Mouse (Mus musculus) MEL (cell line): ENCODE data around the gene Nrbp1. TPM values are rescaled to one million over a fixed set of nuclear protein-coding genes. Genes with fewer than 3 reads are reported as not detected.

Experiments
- DNase-seq: peaks from one replicate; pipeline ENCODE4 v3.0.0; 2011; ENCODE audit warnings: low read depth, low spot score
- H3K27ac ChIP-seq: 2 replicates; pipeline ENCODE4 v1.5.1; 2012; ENCODE audit warnings: low read depth, mild to moderate bottlenecking, control low read depth, low read length, moderate library complexity; ENCODE audit not compliant: control insufficient read depth
- H3K27me3 ChIP-seq, 2 experiments: fragments of 150-350 bp in 1 of 2; sonication (generic) in 1 of 2; 2 replicates each; pipeline ENCODE4 v1.6.1; 2012; ENCODE audit warnings: low read length in 2 of 2, mild to moderate bottlenecking in 2 of 2, improper control_type of control experiment in 1 of 2, moderate library complexity in 1 of 2; ENCODE audit not compliant: insufficient read depth in 2 of 2, control insufficient read depth in 1 of 2
- H3K36me3 ChIP-seq, 2 experiments: 2 replicates each; pipeline ENCODE4 v1.6.1; 2012 to 2014; ENCODE audit warnings: low read length in 2 of 2, improper control_type of control experiment in 1 of 2, inconsistent platforms in 1 of 2, mild to moderate bottlenecking in 1 of 2; ENCODE audit not compliant: insufficient read depth in 2 of 2, control insufficient read depth in 1 of 2
- H3K4me1 ChIP-seq, 2 experiments: fragments of 150-350 bp in 1 of 2; sonication (generic) in 1 of 2; 2 replicates each; pipeline ENCODE4 v1.6.1; 2012; ENCODE audit warnings: low read length in 2 of 2, improper control_type of control experiment in 1 of 2, mild to moderate bottlenecking in 1 of 2; ENCODE audit not compliant: insufficient read depth in 2 of 2, control insufficient read depth in 1 of 2
- H3K4me3 ChIP-seq, 2 experiments: fragments of 150-350 bp in 1 of 2; sonication (generic) in 1 of 2; 2 replicates each; pipeline ENCODE4 v1.5.1; 2012; ENCODE audit warnings: low read depth in 2 of 2, low read length in 2 of 2, mild to moderate bottlenecking in 2 of 2, moderate library complexity in 2 of 2, control low read depth in 1 of 2, improper control_type of control experiment in 1 of 2; ENCODE audit not compliant: control insufficient read depth in 1 of 2, insufficient read depth in 1 of 2
- H3K79me2 ChIP-seq: 2 replicates; pipeline ENCODE4 v1.6.1; 2012; ENCODE audit warnings: mild to moderate bottlenecking, low read length, moderate library complexity; ENCODE audit not compliant: control insufficient read depth, poor library complexity, insufficient read depth
- H3K9ac ChIP-seq: 2 replicates; pipeline ENCODE4 v1.6.1; 2012; ENCODE audit warnings: low read depth, mild to moderate bottlenecking, control low read depth, low read length, moderate library complexity; ENCODE audit not compliant: control insufficient read depth, poor library complexity, severe bottlenecking
- H3K9me3 ChIP-seq: fragments of 150-350 bp; sonication (generic); replicated peaks from 2 replicates; pipeline ENCODE4 v1.6.1; 2012; ENCODE audit warnings: mild to moderate bottlenecking, low read length, improper control_type of control experiment, moderate library complexity; ENCODE audit not compliant: insufficient read depth
- BHLHE40 ChIP-seq: IDR thresholded peaks from 2 replicates; pipeline ENCODE4 v1.6.1; 2012; ENCODE audit warnings: low read depth, mild to moderate bottlenecking, inconsistent platforms, low read length, improper control_type of control experiment, borderline replicate concordance
- POLR2A ChIP-seq, 2 experiments: IDR thresholded peaks; 2 replicates each; pipeline ENCODE4 v1.6.1; 2011 to 2012; ENCODE audit warnings: low read length in 2 of 2, mild to moderate bottlenecking in 2 of 2, control low read depth in 1 of 2, improper control_type of control experiment in 1 of 2, low read depth in 1 of 2, moderate library complexity in 1 of 2; ENCODE audit not compliant: control insufficient read depth in 1 of 2, insufficient read depth in 1 of 2, poor library complexity in 1 of 2
- POLR2AphosphoS2 ChIP-seq: IDR thresholded peaks from 2 replicates; pipeline ENCODE4 v1.6.1; 2011; ENCODE audit warnings: low read length, improper control_type of control experiment
- POLR2AphosphoS5 ChIP-seq: IDR thresholded peaks from 2 replicates; pipeline ENCODE4 v1.6.1; 2012; ENCODE audit warnings: low read depth, borderline replicate concordance, mild to moderate bottlenecking, inconsistent platforms, low read length, moderate library complexity, mixed read lengths
- RCOR1 ChIP-seq: IDR thresholded peaks from 2 replicates; pipeline ENCODE4 v1.6.1; 2012; ENCODE audit warnings: low read depth, mild to moderate bottlenecking, inconsistent platforms, low read length, improper control_type of control experiment
- SIN3A ChIP-seq: IDR thresholded peaks from 2 replicates; pipeline ENCODE4 v1.6.1; 2012; ENCODE audit warnings: low read length, improper control_type of control experiment, inconsistent platforms
- TAL1 ChIP-seq: IDR thresholded peaks from 2 replicates; pipeline ENCODE4 v1.6.1; 2012; ENCODE audit warnings: mild to moderate bottlenecking, inconsistent platforms, low read length, moderate library complexity, mixed read lengths
- ZMIZ1 ChIP-seq: IDR thresholded peaks from 2 replicates; pipeline ENCODE4 v1.6.1; 2012; ENCODE audit warnings: low read depth, mild to moderate bottlenecking, inconsistent platforms, low read length, improper control_type of control experiment, moderate library complexity
- polyA plus RNA-seq, 2 experiments: library from polyadenylated mRNA; stranded (reverse) in 1 of 2; unstranded in 1 of 2; fragments of >175 nt in 1 of 2; fragments of >200 nt in 1 of 2; gene quantifications; 2 replicates each; pipeline versions ENCODE4 v1.2.1 to v1.2.4; 2012; ENCODE audit warnings: low replicate concordance in 2 of 2, low read depth in 1 of 2; ENCODE audit not compliant: insufficient read length in 2 of 2, insufficient read depth in 1 of 2, missing spikeins in 1 of 2
- total RNA-seq: library from RNA; depleted of rRNA; stranded (reverse); fragments of 300-350 nt; gene quantifications from 2 replicates; pipeline ENCODE4 v1.2.3, GENCODE M21; 2012

The Nrbp1 gene
- total and polyA plus RNA-seq, 3 experiments = 42.0 to 55.2 TPM; not detected in 1

DNA sequence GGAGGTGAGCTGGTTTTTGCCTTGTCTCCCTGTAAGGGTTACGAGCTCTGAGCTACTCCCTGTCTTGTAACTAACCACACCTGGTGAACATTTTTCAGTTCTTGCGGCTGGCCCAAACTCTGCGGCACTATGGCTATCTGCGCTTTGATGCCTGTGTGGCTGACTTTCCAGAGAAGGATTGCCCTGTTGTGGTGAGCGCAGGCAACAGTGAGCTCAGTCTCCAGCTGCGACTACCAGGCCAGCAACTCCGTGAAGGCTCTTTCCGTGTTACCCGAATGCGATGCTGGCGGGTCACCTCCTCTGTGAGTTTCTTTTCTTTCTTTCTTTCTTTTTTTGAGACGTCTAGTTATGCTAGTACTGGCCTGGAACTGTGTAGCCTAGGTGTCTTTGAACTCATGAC lies 43.6 kb upstream of the Nrbp1 start:
- Histone ChIP-seq H3K27ac (no peak overlapping the region), H3K9me3 (no peaks in the 10 kb centered on the region), H3K9ac (no peak overlapping the region), H3K27me3 (no peaks in the 10 kb centered on the region), H3K4me1 (peaks cover 0 to under 1% of the 10 kb centered on the region in 2 experiments; a peak in 1 of 4 replicates), H3K79me2 (peaks cover 29% of the 10 kb centered on the region), H3K36me3 (peaks cover 4 to 14% of the 10 kb centered on the region in 2 experiments), H3K4me3 (no peak overlapping the region)
- TF ChIP-seq SIN3A = no peak
- TF ChIP-seq ZMIZ1 = peak; percentile 61; the same call in 1 of the 2 replicates
- DNase-seq = no peak

- DNase-seq = no peak
- peaks cover 4 to 14% of the 10 kb centered on the region in 2 experiments for H3K36me3 ChIP-seq
- no peak overlapping the region for H3K4me3 ChIP-seq
- H3K4me1 ChIP-seq = no peaks in the 10 kb centered on the region; a peak in 1 of 4 replicates
- TF ChIP-seq POLR2AphosphoS5 = 0 out of 2 replicates have a peak, but pooled peaks have one; percentile 27
- no peak for TF ChIP-seq BHLHE40
- H3K27me3 ChIP-seq = no peaks in the 10 kb centered on the region
- H3K27ac ChIP-seq = no peak overlapping the region
- peaks cover 22% of the 10 kb centered on the region for H3K79me2 ChIP-seq
- no peak overlapping the region for H3K9ac ChIP-seq
- H3K9me3 ChIP-seq = no peaks in the 10 kb centered on the region
Measured at GRCm38 (mm10) chr5:31198170-31198569, 42.5 kb upstream of the Nrbp1 start.

- peak in 1 of 2 experiments; percentile 31; a peak in 1 of 4 replicates for TF ChIP-seq POLR2A (IDR thresholded peaks at IDR 0.05; ENCODE audit: control insufficient read depth in 1 of 2, insufficient read depth in 1 of 2, low read depth in 1 of 2, low read length in 2 of 2, poor library complexity in 1 of 2)
- no peak for TF ChIP-seq RCOR1
- peak; percentile 83 for TF ChIP-seq POLR2AphosphoS2
- TF ChIP-seq TAL1 = no peak
- Histone ChIP-seq H3K27me3 (no peaks in the 10 kb centered on the region), H3K9ac (no peak overlapping the region), H3K4me1 (no peaks in the 10 kb centered on the region; a peak in 1 of 4 replicates), H3K9me3 (no peaks in the 10 kb centered on the region), H3K79me2 (peaks cover 16% of the 10 kb centered on the region), H3K36me3 (peaks cover 6 to 14% of the 10 kb centered on the region in 2 experiments), H3K4me3 (no peak overlapping the region), H3K27ac (no peak overlapping the region)
- DNase-seq = no peak
Measured at GRCm38 (mm10) chr5:31198616-31199320, 41.9 kb upstream of the Nrbp1 start.
